Mouse (Mus musculus): ENCODE data around the gene Nkx3-2. TPM values are rescaled to one million over a fixed set of nuclear protein-coding genes. Genes with fewer than 3 reads are reported as not detected.

Nkx3-2 gene
- polyA plus RNA-seq, 1 experiment from 2014 or later: not detected

DNA sequence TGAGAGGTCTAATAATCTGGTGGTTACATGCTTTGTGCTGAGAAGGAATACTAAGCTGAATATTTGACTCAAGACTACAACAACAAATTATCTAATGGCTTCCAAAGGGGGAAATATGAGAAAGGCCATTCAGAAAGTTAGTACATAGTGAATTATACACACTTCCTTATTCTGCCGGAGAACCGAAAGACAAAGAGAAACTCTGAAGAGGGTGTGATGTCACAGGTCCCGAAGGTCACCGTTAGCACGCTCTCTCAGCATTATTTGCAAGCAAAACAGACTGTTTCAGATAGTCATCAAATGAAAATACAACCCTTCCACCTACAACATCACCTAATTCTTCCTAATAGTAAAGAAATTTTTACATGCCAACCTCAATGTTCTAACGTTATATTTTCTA, 25.5 kb downstream of the Nkx3-2 start:
- Histone ChIP-seq H3K9me3 (replicated peaks) (no peaks in the 10 kb centered on the region), H3K4me1 (0 out of 2 replicates have a peak, but pooled peaks cover 2% of the 10 kb centered on the region), H3K4me2 (no peak overlapping the region), H3K27me3 (peaks cover 7% of the 10 kb centered on the region), H3K4me3 (no peak overlapping the region), H3K27ac (no peak overlapping the region), H3K9ac (no peak overlapping the region), H3K36me3 (ENCODE audit: poor library complexity, severe bottlenecking) (no peaks in the 10 kb centered on the region)
- WGBS: 65% methylated on average over 6 of the region's 6 CpGs
- ATAC-seq: no peak

DNA sequence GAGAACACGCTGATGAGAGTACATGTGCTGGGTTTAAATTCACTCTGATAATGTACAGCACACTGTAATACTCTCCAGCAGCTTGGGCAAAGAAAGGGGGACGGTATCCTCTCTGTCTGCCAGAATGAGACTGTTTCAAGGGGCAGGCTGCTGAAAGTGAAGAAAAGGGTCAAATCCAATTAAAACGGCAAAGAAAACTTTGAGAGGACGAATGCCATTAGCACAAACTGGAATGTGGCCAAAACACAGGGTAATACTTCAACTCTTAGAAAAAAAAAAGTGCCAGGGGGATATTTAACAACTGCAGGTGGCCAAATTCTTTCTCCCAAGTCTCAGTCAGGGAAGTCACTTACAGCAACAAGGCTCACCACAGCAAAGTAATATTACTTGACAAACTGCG, 27.3 kb downstream of the Nkx3-2 start:
- Histone ChIP-seq H3K27me3 (no peaks in the 10 kb centered on the region), H3K4me1 (0 out of 2 replicates have a peak, but pooled peaks cover 2% of the 10 kb centered on the region), H3K9ac (no peak overlapping the region), H3K9me3 (replicated peaks) (no peaks in the 10 kb centered on the region), H3K36me3 (ENCODE audit: poor library complexity, severe bottlenecking) (no peaks in the 10 kb centered on the region), H3K4me3 (no peak overlapping the region), H3K4me2 (no peak overlapping the region), H3K27ac (no peak overlapping the region)
- WGBS: 25% methylated on average over 5 of the region's 5 CpGs
- no peak for ATAC-seq

DNA sequence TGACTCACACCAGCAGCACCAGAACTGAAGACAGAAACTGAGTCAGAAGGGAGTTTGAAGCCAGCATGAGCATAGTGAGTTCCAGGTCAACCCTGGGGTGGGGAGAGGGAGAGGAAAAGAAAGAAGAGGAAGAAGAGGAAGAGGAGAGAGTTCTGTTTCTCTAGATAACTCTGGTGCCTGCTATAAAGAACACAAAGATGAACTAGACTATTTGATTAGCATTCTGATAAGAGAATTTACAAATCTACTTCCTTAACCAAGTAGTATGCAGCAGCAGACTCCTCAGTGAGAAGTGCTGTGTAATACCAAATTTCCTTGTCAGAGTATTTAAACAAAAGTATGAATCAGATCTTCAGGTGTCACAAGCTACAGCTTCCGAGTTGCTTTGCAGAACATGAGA, 37.3 kb downstream of the Nkx3-2 start:
- H3K9me3 ChIP-seq (replicated peaks): no peaks in the 10 kb centered on the region
- H3K9ac ChIP-seq: no peak overlapping the region
- 73% methylated on average over 1 of the region's 1 CpGs for WGBS
- no peaks in the 10 kb centered on the region for H3K36me3 ChIP-seq (ENCODE audit: poor library complexity, severe bottlenecking)
- H3K4me2 ChIP-seq: no peak overlapping the region
- ATAC-seq: no peak
- no peaks in the 10 kb centered on the region for H3K4me1 ChIP-seq
- H3K27me3 ChIP-seq: no peaks in the 10 kb centered on the region
- H3K27ac ChIP-seq: no peak overlapping the region
- no peak overlapping the region for H3K4me3 ChIP-seq

DNA sequence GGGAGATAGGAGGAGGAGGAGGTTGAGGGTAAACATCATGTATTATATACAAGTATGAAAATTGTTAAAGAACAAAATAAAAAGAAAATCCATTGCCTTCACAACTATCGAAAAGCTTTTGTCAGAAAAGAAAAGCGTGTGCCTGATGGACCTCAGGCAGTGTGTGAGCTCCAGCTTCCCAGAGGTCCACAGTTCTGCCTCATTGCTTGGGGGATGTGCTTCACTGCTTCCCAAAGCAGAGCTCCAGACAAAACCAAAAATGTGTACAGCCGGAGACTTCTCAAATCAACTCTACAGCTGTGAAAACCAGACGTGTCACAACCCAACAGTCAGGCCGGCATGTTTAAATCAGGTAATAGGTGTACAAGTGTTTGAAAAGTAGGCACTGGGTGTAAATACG, 38.7 kb downstream of the Nkx3-2 start:
- no peak overlapping the region for H3K4me2 ChIP-seq
- H3K9me3 ChIP-seq (replicated peaks): no peaks in the 10 kb centered on the region
- H3K9ac ChIP-seq: no peak overlapping the region
- 78% methylated on average over 6 of the region's 6 CpGs for WGBS
- H3K27ac ChIP-seq: no peak overlapping the region
- H3K4me1 ChIP-seq: no peaks in the 10 kb centered on the region
- ATAC-seq: no peak
- H3K36me3 ChIP-seq (ENCODE audit: poor library complexity, severe bottlenecking): no peaks in the 10 kb centered on the region
- no peaks in the 10 kb centered on the region for H3K27me3 ChIP-seq
- no peak overlapping the region for H3K4me3 ChIP-seq

Other genes starting within 250 kb of the Nkx3-2 start
- 84.4 and 85.7 TPM in 2 replicates for gene Rab28, start 56.3 kb downstream of the Nkx3-2 start, polyA plus RNA-seq (2015; fragmentation: Nextera tagmentation; extraction: Ambion mirVana)
- 28.9 and 29.6 TPM in 2 replicates for gene Bod1l, start 79.8 kb upstream of the Nkx3-2 start, polyA plus RNA-seq (2015; fragmentation: Nextera tagmentation; extraction: Ambion mirVana)

All from forebrain, embryonic 13.5 days (tissue).